Mouse (Mus musculus) spleen, adult 18-20 months (tissue): Measurements from ENCODE around the gene Stra6l.

Experiments
- DNase-seq, 2 experiments: peaks; one replicate each; pipeline ENCODE4 v3.0.0; 2022; ENCODE audit warnings: mixed read lengths in 2 of 2

The Stra6l gene

GRCm38 (mm10) chr4:45846263-45846662 lies 2.2 kb upstream of the Stra6l start:
- DNase-seq, result no peak

- DNase-seq, result no peak
Measured at GRCm38 (mm10) chr4:45848825-45849156, 327 bp downstream of the Stra6l start.

- no peak for DNase-seq
Measured at GRCm38 (mm10) chr4:45849419-45849818, 955 bp downstream of the Stra6l start.

- DNase-seq, result no peak
Measured at GRCm38 (mm10) chr4:45851640-45852051, 3.2 kb downstream of the Stra6l start.

GRCm38 (mm10) chr4:45853496-45854246 lies 5.2 kb downstream of the Stra6l start:
- no peak for DNase-seq

- peak; percentile 16 to 52 for DNase-seq
Measured at GRCm38 (mm10) chr4:45855803-45856424, 7.5 kb downstream of the Stra6l start.

GRCm38 (mm10) chr4:45861160-45861559 lies 12.7 kb downstream of the Stra6l start:
- no peak for DNase-seq

- no peak for DNase-seq
Measured at GRCm38 (mm10) chr4:45867416-45867815, 19.0 kb downstream of the Stra6l start.

GRCm38 (mm10) chr4:45869021-45869815 lies 20.8 kb downstream of the Stra6l start:
- DNase-seq, result no peak

GRCm38 (mm10) chr4:45872147-45872546 lies 23.7 kb downstream of the Stra6l start:
- no peak for DNase-seq

GRCm38 (mm10) chr4:45878929-45879328 lies 30.5 kb downstream of the Stra6l start:
- peak in 1 of 2 experiments; percentile 28 for DNase-seq

- no peak for DNase-seq
Measured at GRCm38 (mm10) chr4:45882521-45882920, 34.1 kb downstream of the Stra6l start.

- peak; percentile 19 to 42 for DNase-seq
Measured at GRCm38 (mm10) chr4:45883250-45883649, 34.8 kb downstream of the Stra6l start.

- DNase-seq, result no peak
Measured at GRCm38 (mm10) chr4:45889487-45889886, 41.0 kb downstream of the Stra6l start.

- DNase-seq, result peak; percentile 72 to 73
Measured at GRCm38 (mm10) chr4:45890066-45890761, 41.8 kb downstream of the Stra6l start, which contains the start of gene Ccdc180. TSS of gene Ccdc180 (plus strand) at chr4:45890303.

- no peak for DNase-seq
Measured at GRCm38 (mm10) chr4:45896425-45897081, 48.1 kb downstream of the Stra6l start.

GRCm38 (mm10) chr4:45898413-45898812 lies 49.9 kb downstream of the Stra6l start:
- DNase-seq, result no peak

GRCm38 (mm10) chr4:45909256-45909655 lies 60.8 kb downstream of the Stra6l start:
- no peak for DNase-seq

- no peak for DNase-seq
Measured at GRCm38 (mm10) chr4:45909924-45910323, 61.5 kb downstream of the Stra6l start.

- DNase-seq, result no peak
Measured at GRCm38 (mm10) chr4:45911256-45911655, 62.8 kb downstream of the Stra6l start.

GRCm38 (mm10) chr4:45911876-45912275 lies 63.4 kb downstream of the Stra6l start:
- DNase-seq, result no peak

GRCm38 (mm10) chr4:45917091-45917490 lies 68.6 kb downstream of the Stra6l start:
- no peak for DNase-seq
